Mouse (Mus musculus) B cell, adult (primary cell): ENCODE measurements around the gene Cask. TPM values are rescaled to one million over a fixed set of nuclear protein-coding genes. Genes with fewer than 3 reads are reported as not detected.

Source experiments
- total RNA-seq: library from RNA; stranded (reverse); gene quantifications from 4 replicates; pipeline ENCODE4 v1.2.4, GENCODE M21; 2023; ENCODE audit not compliant: inconsistent age

Cask gene
- total RNA-seq: 4.3 to 6.6 TPM (median 5.2 TPM) in 4 replicates

GRCm38 (mm10) chrX:13851285-13851684 is at the start of gene Cask:
Gene Cask, minus strand, starts transcription at chrX:13851367.

GRCm38 (mm10) chrX:13661063-13661462 is 190.1 kb downstream of the Cask start, which contains the start of gene Gpr82:
Gene Gpr82, plus strand, starts transcription at chrX:13661363.

GRCm38 (mm10) chrX:13631599-13632283 is 219.4 kb downstream of the Cask start, which contains the start of gene Gpr34:
Gene Gpr34, plus strand, starts transcription at chrX:13632089.

Other genes starting within 250 kb of the Cask start
- 1.6 to 2.1 TPM (median 1.9 TPM) in 4 replicates for gene Gpr34, start 219.3 kb downstream of the Cask start, total RNA-seq
- gene Gpr82, start 190.0 kb downstream of the Cask start, total RNA-seq: not detected in 4 replicates